Comparison of ENCODE assay signal across 9 mouse cellular contexts in the genomic region with DNA sequence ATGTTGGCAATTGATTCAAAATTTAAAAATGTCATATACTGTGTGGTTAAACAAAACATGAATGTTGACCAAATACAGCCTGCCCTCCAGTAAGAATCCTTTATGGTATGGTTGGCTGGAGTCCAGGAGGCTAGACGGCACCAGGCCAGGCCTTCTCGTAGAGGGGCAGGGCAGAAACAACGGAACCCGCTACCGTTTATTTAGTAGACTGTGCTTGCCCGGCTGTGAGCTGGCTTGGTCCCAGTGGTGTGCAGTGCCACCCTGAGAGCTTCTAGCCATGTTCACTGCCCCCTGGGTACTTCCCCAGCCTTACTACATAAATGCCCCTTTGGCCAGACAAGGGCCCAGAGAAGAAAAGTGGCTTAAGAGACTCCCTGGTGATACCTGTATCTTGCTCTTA.
DNase-seq lines count a peak whose midpoint lies in the region; ATAC-seq lines count a peak whose summit lies in the region.
"Had no signal": no experiment of that assay in that cellular context is flagged by ENCODE, and none has a peak within 500 bp of the region (broad histone marks: within the 10 kb centered on the region; RNA-seq: fewer than 3 reads in every experiment).

No protein-coding gene starts in this region.

- H3K27ac ChIP-seq in midbrain, embryonic 14.5 days (replicated peaks; ENCODE audit: low read depth, low read length) = 0 out of 2 replicates have a peak overlapping the region, but pooled peaks have one; percentile 37
- H3K27ac ChIP-seq in midbrain, embryonic 10.5 days (replicated peaks) = no peak overlapping the region
- peak overlapping the region; percentile 71 for H3K27ac ChIP-seq in liver, embryonic 11.5 days (ENCODE audit: low read depth, low read length)
- peak overlapping the region; percentile 62 for H3K27ac ChIP-seq in stomach, embryonic 15.5 days

- intact Hi-C loops in left cerebral cortex, postnatal 10 days (cut with DNase I) = no loop called here

- H3K4me2 ChIP-seq in midbrain, embryonic 14.5 days (ENCODE audit: low read length) = no peak overlapping the region
- H3K4me2 ChIP-seq in liver, embryonic 11.5 days = no peak overlapping the region
- no peak overlapping the region for H3K4me2 ChIP-seq in stomach, embryonic 15.5 days

- peaks cover 78% of the 10 kb centered on the region for H3K4me1 ChIP-seq in midbrain, embryonic 14.5 days (ENCODE audit: control insufficient read depth, insufficient read depth, low read length)
- peaks cover 84% of the 10 kb centered on the region for H3K4me1 ChIP-seq in midbrain, embryonic 10.5 days
- H3K4me1 ChIP-seq in liver, embryonic 11.5 days (replicated peaks; ENCODE audit: control insufficient read depth, insufficient read depth, low read length) = peaks cover 70% of the 10 kb centered on the region
- H3K4me1 ChIP-seq in stomach, embryonic 15.5 days = peaks cover 80% of the 10 kb centered on the region

- no peaks in the 10 kb centered on the region for H3K36me3 ChIP-seq in midbrain, embryonic 14.5 days (ENCODE audit: control insufficient read depth, insufficient read depth, low read length)
- H3K36me3 ChIP-seq in midbrain, embryonic 10.5 days = peaks cover 9% of the 10 kb centered on the region; the same call in 1 of the 2 replicates
- no peaks in the 10 kb centered on the region for H3K36me3 ChIP-seq in liver, embryonic 11.5 days (ENCODE audit: control insufficient read depth, insufficient read depth, low read length)
- no peaks in the 10 kb centered on the region for H3K36me3 ChIP-seq in stomach, embryonic 15.5 days

- DNase-seq in cerebellum, postnatal 36 days = peak; percentile 54 to 59
- DNase-seq in cerebellum, adult 9-10 months = no peak
- DNase-seq in midbrain, embryonic 14.5 days = peak; percentile 56
- DNase-seq in midbrain, embryonic 10.5 days (ENCODE audit: low spot score) = no peak
- no peak for DNase-seq in liver, embryonic 11.5 days (ENCODE audit: low spot score)
- DNase-seq in ovary, postnatal 14 days (ENCODE audit: low spot score) = no peak
- DNase-seq in left cerebral cortex, postnatal 10 days (ENCODE audit: extremely low spot score in 1 of 2, low spot score in 2 of 2) = no peak

- no peaks in the 10 kb centered on the region for H3K9me3 ChIP-seq in midbrain, embryonic 14.5 days (ENCODE audit: control insufficient read depth, low read length)
- H3K9me3 ChIP-seq in midbrain, embryonic 10.5 days (replicated peaks) = no peaks in the 10 kb centered on the region
- H3K9me3 ChIP-seq in liver, embryonic 11.5 days (ENCODE audit: control insufficient read depth, low read length) = no peaks in the 10 kb centered on the region
- no peaks in the 10 kb centered on the region for H3K9me3 ChIP-seq in stomach, embryonic 15.5 days

- H3K9ac ChIP-seq in midbrain, embryonic 14.5 days (replicated peaks; ENCODE audit: low read length) = 0 out of 2 replicates have a peak overlapping the region, but pooled peaks have one; percentile 17
- no peak overlapping the region for H3K9ac ChIP-seq in liver, embryonic 11.5 days (ENCODE audit: low read depth, low read length)
- no peak overlapping the region for H3K9ac ChIP-seq in stomach, embryonic 15.5 days

- H3K27me3 ChIP-seq in midbrain, embryonic 14.5 days (ENCODE audit: control insufficient read depth, insufficient read depth, low read length) = no peaks in the 10 kb centered on the region
- no peaks in the 10 kb centered on the region for H3K27me3 ChIP-seq in midbrain, embryonic 10.5 days (ENCODE audit: low read depth, poor library complexity, severe bottlenecking)
- H3K27me3 ChIP-seq in liver, embryonic 11.5 days (replicated peaks; ENCODE audit: control insufficient read depth, insufficient read depth, low read length) = no peaks in the 10 kb centered on the region
- H3K27me3 ChIP-seq in stomach, embryonic 15.5 days (replicated peaks) = no peaks in the 10 kb centered on the region

- no peak overlapping the region for H3K4me3 ChIP-seq in midbrain, embryonic 14.5 days (replicated peaks; ENCODE audit: low read depth, low read length)
- H3K4me3 ChIP-seq in midbrain, embryonic 10.5 days = no peak overlapping the region
- H3K4me3 ChIP-seq in liver, embryonic 11.5 days (ENCODE audit: low read depth, low read length) = no peak overlapping the region
- H3K4me3 ChIP-seq in stomach, embryonic 15.5 days (replicated peaks) = no peak overlapping the region
- H3K4me3 ChIP-seq: myocyte had no signal

- WGBS in midbrain, embryonic 14.5 days = 44% methylated on average over 6 of the region's 6 CpGs
- WGBS in midbrain, embryonic 10.5 days = 88% methylated on average over 6 of the region's 6 CpGs
- 46% methylated on average over 6 of the region's 6 CpGs for WGBS in liver, embryonic 11.5 days
- WGBS in stomach, embryonic 15.5 days = 8% methylated on average over 6 of the region's 6 CpGs

- no peak for ATAC-seq in midbrain, embryonic 14.5 days (ENCODE audit: low FRiP score, low TSS enrichment)
- no peak for ATAC-seq in liver, embryonic 11.5 days (replicated peaks; ENCODE audit: low FRiP score)
- peak; percentile 9; the same call in 1 of the 2 replicates for ATAC-seq in stomach, embryonic 15.5 days (ENCODE audit: insufficient read depth, low FRiP score, low read depth)

Comparison
In these comparisons a context has a peak if more than half of its experiments do, and no peak if none do; other contexts are left out.
1. DNase-seq: peak in cerebellum, postnatal 36 days (2 of 2) and midbrain, embryonic 14.5 days (single experiment); none in cerebellum, adult 9-10 months (single experiment), midbrain, embryonic 10.5 days (single experiment), liver, embryonic 11.5 days (single experiment), ovary, postnatal 14 days (single experiment) and left cerebral cortex, postnatal 10 days (0 of 2).